Mouse (Mus musculus) kidney, embryonic 16.5 days (tissue): ENCODE measurements around the gene Gstt4. TPM values are rescaled to one million over a fixed set of nuclear protein-coding genes. Genes with fewer than 3 reads are reported as not detected.

ENCODE experiments used
- ATAC-seq: fragments of 200-750 bp; cut with Nextera tagmentation; 2 replicates; pipeline ENCODE4 v1.8.0; 2017; ENCODE audit warnings: moderate TSS enrichment; ENCODE audit not compliant: low FRiP score, low TSS enrichment
- H3K27ac ChIP-seq: fragments of 300-500 bp; sonication (generic); 2 replicates; pipeline ENCODE4 v1.5.1; 2014; ENCODE audit warnings: low read length
- H3K27me3 ChIP-seq: fragments of 300-500 bp; sonication (generic); 2 replicates; pipeline ENCODE4 v1.6.1; 2014; ENCODE audit warnings: low read length, control low read depth, mixed read lengths; ENCODE audit not compliant: insufficient read depth
- H3K36me3 ChIP-seq: fragments of 300-500 bp; sonication (generic); 2 replicates; pipeline ENCODE4 v1.6.1; 2014; ENCODE audit warnings: low read length, control low read depth, mixed read lengths; ENCODE audit not compliant: insufficient read depth
- H3K4me1 ChIP-seq: fragments of 300-500 bp; sonication (generic); 2 replicates; pipeline ENCODE4 v1.6.1; 2014; ENCODE audit warnings: low read length, control low read depth, mixed read lengths; ENCODE audit not compliant: insufficient read depth
- H3K4me2 ChIP-seq: fragments of 300-500 bp; sonication (generic); replicated peaks from 2 replicates; pipeline ENCODE4 v1.6.1; 2014; ENCODE audit warnings: low read depth, low read length
- H3K4me3 ChIP-seq: fragments of 300-500 bp; sonication (generic); 2 replicates; pipeline ENCODE4 v1.5.1; 2014; ENCODE audit warnings: mild to moderate bottlenecking, low read length
- H3K9ac ChIP-seq: fragments of 300-500 bp; sonication (generic); replicated peaks from 2 replicates; pipeline ENCODE4 v1.6.1; 2014; ENCODE audit warnings: low read length
- H3K9me3 ChIP-seq: fragments of 300-500 bp; sonication (generic); 2 replicates; pipeline ENCODE4 v1.6.1; 2016; ENCODE audit warnings: low read length, control low read depth
- WGBS: fragments of 180-500 bp; shearing (Covaris S2); extraction: QIAGEN DNeasy Blood & Tissue Kit; methylation state at CpG from one replicate; pipeline ENCODE4 v1.1.7; 2014; 5-methylcytosine and 5-hydroxymethylcytosine counted together
- polyA plus RNA-seq: library from polyadenylated mRNA; unstranded; fragments of >200 nt; fragmentation: Nextera tagmentation; extraction: Ambion mirVana; gene quantifications from 2 replicates; pipeline ENCODE4 v1.2.1, GENCODE M21; 2015

Gene Gstt4
- polyA plus RNA-seq, 1 experiment from 2014 or later = not detected

- Histone ChIP-seq H3K4me1 (peaks cover 32% of the 10 kb centered on the region), H3K27ac (no peak overlapping the region), H3K4me2 (no peak overlapping the region), H3K9ac (no peak overlapping the region), H3K36me3 (no peaks in the 10 kb centered on the region), H3K27me3 (no peaks in the 10 kb centered on the region), H3K9me3 (no peaks in the 10 kb centered on the region), H3K4me3 (no peak overlapping the region)
- ATAC-seq = no peak
- WGBS = 84% methylated on average over 10 of the region's 10 CpGs
Observed at GRCm38 (mm10) chr10:75839092-75839491, 16.7 kb upstream of the Gstt4 start.

- H3K27me3 ChIP-seq = no peaks in the 10 kb centered on the region
- under 1% methylated on average over 21 of the region's 21 CpGs for WGBS
Observed at GRCm38 (mm10) chr10:75837248-75837759, 15.0 kb upstream of the Gstt4 start, which contains the start of gene Gstt2. Gstt2 (minus strand) TSS chr10:75837424.

GRCm38 (mm10) chr10:75835761-75836531 is 13.6 kb upstream of the Gstt4 start:
- WGBS = 14% methylated on average over 7 of the region's 10 CpGs
- H3K4me3 ChIP-seq = peak overlapping the region; percentile 37

More at GRCm38 (mm10) chr10:75837248-75837759, 15.0 kb upstream of the Gstt4 start, which contains the start of gene Gstt2:
- Histone ChIP-seq H3K36me3 (no peaks in the 10 kb centered on the region), H3K9me3 (no peaks in the 10 kb centered on the region), H3K27ac (peak within 1 kb of the TSS; percentile 90), H3K9ac (peak within 1 kb of the TSS; percentile 65), H3K4me3 (peak within 1 kb of the TSS; percentile 54), H3K4me2 (peak within 1 kb of the TSS; percentile 66), H3K4me1 (peaks cover 43% of the 10 kb centered on the region)
- ATAC-seq = peak; percentile 86

GRCm38 (mm10) chr10:75835307-75835706 is 13.0 kb upstream of the Gstt4 start:
- Histone ChIP-seq H3K9ac (no peak overlapping the region), H3K4me1 (peaks cover 43% of the 10 kb centered on the region)
- WGBS = under 1% methylated on average over 10 of the region's 10 CpGs

More at GRCm38 (mm10) chr10:75835761-75836531, 13.6 kb upstream of the Gstt4 start:
- Histone ChIP-seq H3K9ac (no peak overlapping the region), H3K9me3 (no peaks in the 10 kb centered on the region), H3K27ac (peak overlapping the region; percentile 90), H3K4me1 (peaks cover 43% of the 10 kb centered on the region), H3K4me2 (peak overlapping the region; percentile 66), H3K27me3 (no peaks in the 10 kb centered on the region), H3K36me3 (no peaks in the 10 kb centered on the region)
- ATAC-seq = no peak

GRCm38 (mm10) chr10:75834721-75835120 is 12.4 kb upstream of the Gstt4 start:
- WGBS = 14% methylated on average over 9 of the region's 9 CpGs
- H3K27ac ChIP-seq = peak overlapping the region; percentile 88
- no peak; the same call in 1 of the 2 replicates for ATAC-seq
- H3K4me3 ChIP-seq = peak overlapping the region; percentile 53
- no peaks in the 10 kb centered on the region for H3K36me3 ChIP-seq
- H3K4me2 ChIP-seq = peak overlapping the region; percentile 66
- H3K4me1 ChIP-seq = peaks cover 43% of the 10 kb centered on the region
- peak overlapping the region; percentile 74 for H3K9ac ChIP-seq
- no peaks in the 10 kb centered on the region for H3K9me3 ChIP-seq
- H3K27me3 ChIP-seq = no peaks in the 10 kb centered on the region

More at GRCm38 (mm10) chr10:75835307-75835706, 13.0 kb upstream of the Gstt4 start:
- no peaks in the 10 kb centered on the region for H3K27me3 ChIP-seq
- no peaks in the 10 kb centered on the region for H3K36me3 ChIP-seq
- H3K4me2 ChIP-seq = peak overlapping the region; percentile 66
- H3K9me3 ChIP-seq = no peaks in the 10 kb centered on the region
- peak overlapping the region; percentile 46; the same call in 1 of the 2 replicates for H3K27ac ChIP-seq
- peak overlapping the region; percentile 37 for H3K4me3 ChIP-seq
- 0 out of 2 replicates have a peak, but pooled peaks have one; percentile 29 for ATAC-seq

- Histone ChIP-seq H3K4me1 (peaks cover 43% of the 10 kb centered on the region), H3K9me3 (no peaks in the 10 kb centered on the region), H3K9ac (peak overlapping the region; percentile 74), H3K27me3 (no peaks in the 10 kb centered on the region), H3K4me3 (peak overlapping the region; percentile 53), H3K27ac (peak overlapping the region; percentile 88), H3K36me3 (no peaks in the 10 kb centered on the region), H3K4me2 (peak overlapping the region; percentile 66)
- WGBS = 2% methylated on average over 21 of the region's 21 CpGs
- ATAC-seq = peak; percentile 46
Observed at GRCm38 (mm10) chr10:75834250-75834649, 11.9 kb upstream of the Gstt4 start.

- H3K9ac ChIP-seq = peak overlapping the region; percentile 74
- no peak for ATAC-seq
- H3K9me3 ChIP-seq = no peaks in the 10 kb centered on the region
- no peaks in the 10 kb centered on the region for H3K36me3 ChIP-seq
- peak overlapping the region; percentile 66 for H3K4me2 ChIP-seq
- peaks cover 43% of the 10 kb centered on the region for H3K4me1 ChIP-seq
- 14% methylated on average over 21 of the region's 21 CpGs for WGBS
- H3K27me3 ChIP-seq = no peaks in the 10 kb centered on the region
- peak overlapping the region; percentile 53 for H3K4me3 ChIP-seq
- H3K27ac ChIP-seq = peak overlapping the region; percentile 8; the same call in 1 of the 2 replicates
Observed at GRCm38 (mm10) chr10:75833456-75834080, 11.2 kb upstream of the Gstt4 start.

GRCm38 (mm10) chr10:75832272-75832895 is 10.0 kb upstream of the Gstt4 start:
- ATAC-seq = no peak
- H3K9ac ChIP-seq = no peak overlapping the region
- 67% methylated on average over 13 of the region's 13 CpGs for WGBS

GRCm38 (mm10) chr10:75830275-75830670 is 7.9 kb upstream of the Gstt4 start:
- Histone ChIP-seq H3K27ac (no peak overlapping the region), H3K9ac (no peak overlapping the region), H3K4me3 (no peak overlapping the region), H3K27me3 (no peaks in the 10 kb centered on the region), H3K36me3 (no peaks in the 10 kb centered on the region), H3K4me2 (no peak overlapping the region), H3K9me3 (no peaks in the 10 kb centered on the region), H3K4me1 (peaks cover 17% of the 10 kb centered on the region)
- 93% methylated on average over 2 of the region's 2 CpGs for WGBS
- ATAC-seq = no peak

More at GRCm38 (mm10) chr10:75832272-75832895, 10.0 kb upstream of the Gstt4 start:
- H3K27me3 ChIP-seq = no peaks in the 10 kb centered on the region
- H3K4me1 ChIP-seq = peaks cover 32% of the 10 kb centered on the region
- no peak overlapping the region for H3K27ac ChIP-seq
- H3K4me2 ChIP-seq = no peak overlapping the region
- H3K4me3 ChIP-seq = no peak overlapping the region
- H3K9me3 ChIP-seq = no peaks in the 10 kb centered on the region
- H3K36me3 ChIP-seq = no peaks in the 10 kb centered on the region
